Mouse (Mus musculus) kidney, embryonic 15.5 days (tissue): ENCODE measurements at regions not wholly inside any gene's neighbourhood (a gene's known extent, or its start where the extent isn't known, plus 50 kb on each side); places are given as distances from the start of the nearest gene placed in this dataset. TPM values are rescaled to one million over a fixed set of nuclear protein-coding genes. Genes with fewer than 3 reads are reported as not detected.

Source experiments
- ATAC-seq: fragments of 200-750 bp; cut with Nextera tagmentation; replicated peaks from 2 replicates; pipeline ENCODE4 v1.8.0; 2017; ENCODE audit warnings: moderate TSS enrichment; ENCODE audit not compliant: low FRiP score
- H3K27ac ChIP-seq: fragments of 300-500 bp; sonication (generic); 2 replicates; pipeline ENCODE4 v1.5.1; 2015; ENCODE audit warnings: mild to moderate bottlenecking, inconsistent platforms
- H3K27me3 ChIP-seq: fragments of 300-500 bp; sonication (generic); 2 replicates; pipeline ENCODE4 v1.6.1; 2015; ENCODE audit warnings: inconsistent platforms
- H3K36me3 ChIP-seq: fragments of 300-500 bp; sonication (generic); 2 replicates; pipeline ENCODE4 v1.6.1; 2015; ENCODE audit warnings: inconsistent platforms
- H3K4me1 ChIP-seq: fragments of 300-500 bp; sonication (generic); 2 replicates; pipeline ENCODE4 v1.6.1; 2015; ENCODE audit warnings: inconsistent platforms
- H3K4me2 ChIP-seq: fragments of 300-500 bp; sonication (generic); 2 replicates; pipeline ENCODE4 v1.6.1; 2015; ENCODE audit warnings: moderate library complexity, mild to moderate bottlenecking, inconsistent platforms
- H3K4me3 ChIP-seq: fragments of 300-500 bp; sonication (generic); replicated peaks from 2 replicates; pipeline ENCODE4 v1.5.1; 2015; ENCODE audit warnings: mild to moderate bottlenecking, inconsistent platforms
- H3K9ac ChIP-seq: fragments of 300-500 bp; sonication (generic); 2 replicates; pipeline ENCODE4 v1.6.1; 2015; ENCODE audit warnings: mild to moderate bottlenecking, inconsistent platforms
- H3K9me3 ChIP-seq: fragments of 300-500 bp; sonication (generic); replicated peaks from 2 replicates; pipeline ENCODE4 v1.6.1; 2016; ENCODE audit warnings: inconsistent platforms
- WGBS: fragments of 180-500 bp; shearing (Covaris S2); methylation state at CpG from one replicate; pipeline ENCODE4 v1.1.7; 2015; ENCODE audit warnings: mixed read lengths; 5-methylcytosine and 5-hydroxymethylcytosine counted together
- microRNA-seq: library from miRNA; unstranded; fragments of <30 nt; microRNA quantifications from one replicate; pipeline ENCODE4, GENCODE M21; 2016

DNA sequence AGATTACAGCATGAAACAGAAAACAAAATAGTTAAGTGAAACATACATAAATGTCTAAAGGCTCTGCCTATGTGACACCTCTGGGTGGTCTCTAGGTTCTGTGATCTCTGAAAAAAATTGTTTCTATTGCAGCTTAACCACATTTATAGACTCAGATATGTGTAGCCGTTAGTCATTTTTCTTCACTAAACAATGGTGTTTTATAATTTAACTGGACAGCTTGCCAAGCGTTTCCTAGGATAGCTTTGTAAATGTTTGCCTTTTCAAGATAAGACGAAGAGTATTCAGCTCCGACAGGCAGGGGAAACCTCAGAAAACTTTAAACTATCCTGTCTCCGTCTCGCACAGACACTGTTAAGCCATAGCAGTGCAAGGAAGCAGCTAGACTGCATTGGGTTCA, 98.3 kb downstream of the Klhl6 start:
- Histone ChIP-seq H3K27me3 (no peaks in the 10 kb centered on the region), H3K4me1 (no peaks in the 10 kb centered on the region), H3K9ac (no peak overlapping the region), H3K36me3 (no peaks in the 10 kb centered on the region), H3K27ac (no peak overlapping the region), H3K4me2 (no peak overlapping the region), H3K9me3 (no peaks in the 10 kb centered on the region), H3K4me3 (no peak overlapping the region)
- WGBS, result 54% methylated on average over 6 of the region's 6 CpGs
- ATAC-seq, result peak; percentile 29; the same call in 1 of the 2 replicates

DNA sequence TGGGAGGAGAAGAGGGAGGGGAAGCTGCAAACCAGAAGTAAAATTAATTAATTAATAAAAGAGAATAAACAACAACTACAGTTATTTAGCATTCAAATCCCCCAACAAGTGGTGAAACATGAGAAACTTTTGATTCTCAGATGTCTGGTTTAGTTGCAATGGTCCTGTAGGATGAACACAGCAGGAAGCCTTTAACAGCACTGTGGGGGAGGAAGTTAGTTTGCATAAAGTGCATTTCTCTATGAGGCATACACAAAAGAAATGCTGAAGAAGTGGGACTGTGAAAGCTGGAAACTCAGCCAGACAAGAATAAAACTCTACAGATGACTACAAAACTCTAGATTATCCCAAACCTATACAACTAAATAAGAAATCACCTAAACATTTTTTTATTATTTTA, 96.2 kb downstream of the Klhl6 start:
- Histone ChIP-seq H3K4me3 (no peak overlapping the region), H3K27me3 (no peaks in the 10 kb centered on the region), H3K4me1 (no peaks in the 10 kb centered on the region), H3K36me3 (no peaks in the 10 kb centered on the region), H3K27ac (no peak overlapping the region), H3K9me3 (no peaks in the 10 kb centered on the region), H3K4me2 (no peak overlapping the region), H3K9ac (no peak overlapping the region)
- ATAC-seq, result no peak

DNA sequence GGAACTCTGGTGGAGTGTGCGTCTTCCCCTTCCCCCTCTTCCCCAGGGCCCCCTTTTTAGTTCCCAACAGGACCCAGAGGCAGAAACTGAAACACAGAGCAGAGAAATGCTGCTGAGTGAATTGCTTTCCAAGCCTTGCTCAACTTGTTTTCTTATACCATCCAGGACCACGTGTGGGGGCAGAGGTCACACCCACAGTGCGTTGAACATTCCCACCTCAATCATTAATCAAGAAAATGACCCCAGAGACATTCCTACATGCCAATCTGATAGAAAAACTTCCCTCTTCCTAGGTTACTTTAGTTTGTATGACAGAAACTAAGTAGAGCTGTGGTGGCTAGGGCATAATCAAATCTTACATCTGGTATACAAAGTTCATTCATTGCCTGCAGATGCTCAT, 93.3 kb downstream of the Klhl6 start:
- H3K9ac ChIP-seq, result no peak overlapping the region
- H3K27me3 ChIP-seq, result no peaks in the 10 kb centered on the region
- H3K4me1 ChIP-seq, result no peaks in the 10 kb centered on the region
- 22% methylated on average over 3 of the region's 3 CpGs for WGBS
- no peak overlapping the region for H3K4me3 ChIP-seq
- no peak overlapping the region for H3K27ac ChIP-seq
- no peaks in the 10 kb centered on the region for H3K9me3 ChIP-seq
- no peak for ATAC-seq
- H3K4me2 ChIP-seq, result no peak overlapping the region
- no peaks in the 10 kb centered on the region for H3K36me3 ChIP-seq

DNA sequence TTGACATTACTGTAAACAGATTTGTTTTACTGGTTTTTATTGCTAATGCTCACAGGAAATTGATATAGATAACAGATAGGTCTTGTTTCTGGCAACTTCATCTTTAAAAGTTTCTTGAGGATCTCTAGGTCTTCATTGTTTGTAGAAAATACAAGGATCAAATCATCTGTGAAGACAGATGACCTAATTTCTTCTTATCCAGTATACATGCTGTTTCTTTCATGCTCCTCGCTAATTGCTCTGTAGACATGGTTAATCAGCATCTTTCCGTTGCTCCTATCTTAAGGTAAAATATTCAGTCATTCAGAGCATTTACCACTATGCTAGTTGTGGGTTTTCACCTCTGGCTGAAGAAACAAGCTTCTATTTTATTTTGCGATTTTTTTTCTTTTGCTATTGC, 91.4 kb downstream of the Klhl6 start:
- WGBS, result 84% methylated on average over 3 of the region's 3 CpGs
- Histone ChIP-seq H3K4me3 (no peak overlapping the region), H3K4me1 (no peaks in the 10 kb centered on the region), H3K27me3 (no peaks in the 10 kb centered on the region), H3K4me2 (no peak overlapping the region), H3K27ac (no peak overlapping the region), H3K36me3 (no peaks in the 10 kb centered on the region), H3K9me3 (no peaks in the 10 kb centered on the region), H3K9ac (no peak overlapping the region)
- no peak for ATAC-seq

DNA sequence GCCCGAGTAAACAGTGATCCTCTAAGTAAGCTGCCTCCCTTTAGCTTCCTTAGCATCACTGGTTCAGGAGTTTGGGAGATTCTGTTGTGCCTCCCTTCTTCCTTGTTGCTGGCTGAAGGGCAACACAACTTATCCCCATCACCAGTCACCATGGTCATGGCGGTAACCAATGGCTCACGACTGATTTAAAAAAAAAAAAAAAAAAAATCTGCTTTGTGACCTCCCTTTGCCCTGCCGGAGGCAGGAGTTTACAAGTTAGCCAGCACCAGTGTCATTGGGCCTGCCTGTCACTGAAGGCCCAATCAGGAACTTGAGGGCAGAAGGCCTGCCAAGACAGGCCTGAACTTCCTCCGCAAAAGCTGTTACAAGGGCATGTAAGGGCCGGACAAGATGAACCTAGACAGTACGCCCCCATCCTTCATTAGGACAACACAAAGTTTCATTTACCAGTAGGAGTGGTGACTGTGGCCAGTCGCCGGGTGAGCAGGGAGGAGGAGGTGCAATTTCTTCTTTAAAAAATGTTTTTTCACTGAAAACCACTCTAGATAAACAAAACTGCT, 88.3 kb downstream of the Klhl6 start:
- Histone ChIP-seq H3K27ac (no peak overlapping the region), H3K9ac (no peak overlapping the region), H3K4me2 (no peak overlapping the region), H3K4me1 (no peaks in the 10 kb centered on the region), H3K27me3 (no peaks in the 10 kb centered on the region), H3K4me3 (no peak overlapping the region), H3K9me3 (no peaks in the 10 kb centered on the region), H3K36me3 (no peaks in the 10 kb centered on the region)
- no peak for ATAC-seq
- 68% methylated on average over 9 of the region's 9 CpGs for WGBS

Small RNA genes lying in the stretch of these regions (microRNA-seq; reads per million reads assigned to microRNA genes)
- gene Gm27883, result not detected
